Mouse (Mus musculus): ENCODE results near the gene Krt8. TPM values are rescaled to one million over a fixed set of nuclear protein-coding genes. Genes with fewer than 3 reads are reported as not detected.
"Not testable (repeated sequence)": the region's sequence is repeated elsewhere in the genome, so short reads cannot be mapped to it uniquely, and the experiment has no call there.

The Krt8 gene
- polyA plus RNA-seq, 1 experiment from 2014 or later: 45.6 TPM

GRCm38 (mm10) chr15:102006317-102006716 is 2.0 kb upstream of the Krt8 start:
- Histone ChIP-seq H3K9ac (no peak overlapping the region), H3K27me3 (peaks cover 57% of the 10 kb centered on the region), H3K27ac (no peak overlapping the region), H3K4me1 (peaks cover 18% of the 10 kb centered on the region; the same call in 1 of the 2 replicates), H3K36me3 (no peaks in the 10 kb centered on the region), H3K4me2 (replicated peaks) (no peak overlapping the region), H3K9me3 (no peaks in the 10 kb centered on the region), H3K4me3 (no peak overlapping the region)
- no peak for ATAC-seq (ENCODE audit: insufficient number of reproducible peaks, insufficient read depth, low FRiP score, low TSS enrichment)
- WGBS: 16% methylated on average over 11 of the region's 11 CpGs

GRCm38 (mm10) chr15:102005290-102005689 is 1.0 kb upstream of the Krt8 start:
- no peak for ATAC-seq (ENCODE audit: insufficient number of reproducible peaks, insufficient read depth, low FRiP score, low TSS enrichment)
- WGBS: 39% methylated on average over 4 of the region's 4 CpGs
- H3K27ac ChIP-seq: no peak overlapping the region
- H3K9ac ChIP-seq: no peak overlapping the region
- H3K36me3 ChIP-seq: no peaks in the 10 kb centered on the region
- H3K27me3 ChIP-seq: peaks cover 60% of the 10 kb centered on the region
- no peak overlapping the region for H3K4me3 ChIP-seq
- peaks cover 18% of the 10 kb centered on the region; the same call in 1 of the 2 replicates for H3K4me1 ChIP-seq
- no peaks in the 10 kb centered on the region for H3K9me3 ChIP-seq
- H3K4me2 ChIP-seq (replicated peaks): no peak overlapping the region

- H3K36me3 ChIP-seq: no peaks in the 10 kb centered on the region
- peak overlapping the region; percentile 28 for H3K4me3 ChIP-seq
- peaks cover 60% of the 10 kb centered on the region for H3K27me3 ChIP-seq
- peaks cover 18% of the 10 kb centered on the region; the same call in 1 of the 2 replicates for H3K4me1 ChIP-seq
- peak overlapping the region; percentile 45 for H3K4me2 ChIP-seq (replicated peaks)
- no peak overlapping the region; the same call in 1 of the 2 replicates for H3K27ac ChIP-seq
- WGBS: 12% methylated on average over 12 of the region's 12 CpGs
- ATAC-seq (ENCODE audit: insufficient number of reproducible peaks, insufficient read depth, low FRiP score, low TSS enrichment): no peak
- H3K9ac ChIP-seq: peak overlapping the region; percentile 44; the same call in 1 of the 2 replicates
- H3K9me3 ChIP-seq: no peaks in the 10 kb centered on the region
These were observed 766 bp downstream of the Krt8 start for GRCm38 (mm10) chr15:102003516-102003915.

- Histone ChIP-seq H3K4me3 (peak overlapping the region; percentile 28), H3K9me3 (no peaks in the 10 kb centered on the region), H3K9ac (peak overlapping the region; percentile 44), H3K4me2 (replicated peaks) (peak overlapping the region; percentile 45), H3K27me3 (peaks cover 64% of the 10 kb centered on the region), H3K36me3 (no peaks in the 10 kb centered on the region), H3K4me1 (peaks cover 18% of the 10 kb centered on the region; the same call in 1 of the 2 replicates), H3K27ac (no peak overlapping the region; the same call in 1 of the 2 replicates)
- ATAC-seq (ENCODE audit: insufficient number of reproducible peaks, insufficient read depth, low FRiP score, low TSS enrichment): no peak
- 3% methylated on average over 34 of the region's 34 CpGs for WGBS
These were observed 1.4 kb downstream of the Krt8 start for GRCm38 (mm10) chr15:102002646-102003488.

GRCm38 (mm10) chr15:101999676-102000335 is 4.5 kb downstream of the Krt8 start:
- peaks cover 5% of the 10 kb centered on the region; the same call in 1 of the 2 replicates for H3K9me3 ChIP-seq
- no peak overlapping the region for H3K4me3 ChIP-seq
- H3K4me2 ChIP-seq (replicated peaks): no peak overlapping the region
- WGBS: 85% methylated on average over 11 of the region's 11 CpGs
- no peaks in the 10 kb centered on the region for H3K36me3 ChIP-seq
- peaks cover 11% of the 10 kb centered on the region; the same call in 1 of the 2 replicates for H3K4me1 ChIP-seq
- ATAC-seq (ENCODE audit: insufficient number of reproducible peaks, insufficient read depth, low FRiP score, low TSS enrichment): no peak
- H3K27ac ChIP-seq: no peak overlapping the region
- no peak overlapping the region for H3K9ac ChIP-seq
- peaks cover 41% of the 10 kb centered on the region for H3K27me3 ChIP-seq

GRCm38 (mm10) chr15:101999156-101999555 is 5.1 kb downstream of the Krt8 start:
- no peak overlapping the region for H3K4me2 ChIP-seq (replicated peaks)
- peaks cover 5% of the 10 kb centered on the region; the same call in 1 of the 2 replicates for H3K9me3 ChIP-seq
- H3K27ac ChIP-seq: no peak overlapping the region
- H3K4me3 ChIP-seq: no peak overlapping the region
- H3K4me1 ChIP-seq: peaks cover 9% of the 10 kb centered on the region; the same call in 1 of the 2 replicates
- H3K27me3 ChIP-seq: peaks cover 35% of the 10 kb centered on the region
- no peaks in the 10 kb centered on the region for H3K36me3 ChIP-seq
- no peak overlapping the region for H3K9ac ChIP-seq
- 87% methylated on average over 11 of the region's 11 CpGs for WGBS
- ATAC-seq (ENCODE audit: insufficient number of reproducible peaks, insufficient read depth, low FRiP score, low TSS enrichment): no peak

- not testable (repeated sequence) for H3K27me3 ChIP-seq; H3K9ac ChIP-seq; H3K36me3 ChIP-seq; H3K4me3 ChIP-seq; H3K4me2 ChIP-seq (replicated peaks); H3K27ac ChIP-seq; H3K4me1 ChIP-seq; ATAC-seq (ENCODE audit: insufficient number of reproducible peaks, insufficient read depth, low FRiP score, low TSS enrichment); H3K9me3 ChIP-seq
- WGBS: 76% methylated on average over 11 of the region's 11 CpGs
These were observed 7.7 kb downstream of the Krt8 start for GRCm38 (mm10) chr15:101996450-101997078.

GRCm38 (mm10) chr15:101995484-101996236 is 8.6 kb downstream of the Krt8 start:
- Histone ChIP-seq H3K4me3 (no peak overlapping the region), H3K9me3 (peaks cover 5% of the 10 kb centered on the region; the same call in 1 of the 2 replicates), H3K36me3 (no peaks in the 10 kb centered on the region), H3K4me1 (no peaks in the 10 kb centered on the region), H3K27ac (no peak overlapping the region), H3K4me2 (replicated peaks) (no peak overlapping the region), H3K9ac (no peak overlapping the region), H3K27me3 (0 out of 2 replicates have a peak, but pooled peaks cover 4% of the 10 kb centered on the region)
- no peak for ATAC-seq (ENCODE audit: insufficient number of reproducible peaks, insufficient read depth, low FRiP score, low TSS enrichment)
- WGBS: 87% methylated on average over 4 of the region's 4 CpGs

- H3K4me1 ChIP-seq: no peaks in the 10 kb centered on the region
- no peak for ATAC-seq (ENCODE audit: insufficient number of reproducible peaks, insufficient read depth, low FRiP score, low TSS enrichment)
- 88% methylated on average over 6 of the region's 6 CpGs for WGBS
These were observed 9.9 kb downstream of the Krt8 start for GRCm38 (mm10) chr15:101994365-101994764.

GRCm38 (mm10) chr15:101990946-101991345 is 13.3 kb downstream of the Krt8 start:
- no peaks in the 10 kb centered on the region for H3K27me3 ChIP-seq
- ATAC-seq (ENCODE audit: insufficient number of reproducible peaks, insufficient read depth, low FRiP score, low TSS enrichment): no peak
- H3K27ac ChIP-seq: no peak overlapping the region
- H3K9me3 ChIP-seq: peaks cover 5% of the 10 kb centered on the region; the same call in 1 of the 2 replicates
- H3K36me3 ChIP-seq: no peaks in the 10 kb centered on the region
- H3K4me2 ChIP-seq (replicated peaks): no peak overlapping the region
- no peak overlapping the region for H3K9ac ChIP-seq
- peaks cover 5% of the 10 kb centered on the region for H3K4me1 ChIP-seq
- 88% methylated on average over 6 of the region's 6 CpGs for WGBS
- no peak overlapping the region for H3K4me3 ChIP-seq

More at GRCm38 (mm10) chr15:101994365-101994764, 9.9 kb downstream of the Krt8 start:
- H3K27ac ChIP-seq: no peak overlapping the region
- no peak overlapping the region for H3K4me2 ChIP-seq (replicated peaks)
- H3K4me3 ChIP-seq: no peak overlapping the region
- no peaks in the 10 kb centered on the region for H3K36me3 ChIP-seq
- H3K9ac ChIP-seq: no peak overlapping the region
- 0 out of 2 replicates have a peak, but pooled peaks cover 4% of the 10 kb centered on the region for H3K27me3 ChIP-seq
- peaks cover 5% of the 10 kb centered on the region; the same call in 1 of the 2 replicates for H3K9me3 ChIP-seq

GRCm38 (mm10) chr15:101988714-101989113 is 15.6 kb downstream of the Krt8 start:
- no peak overlapping the region for H3K4me3 ChIP-seq
- H3K9ac ChIP-seq: no peak overlapping the region
- no peaks in the 10 kb centered on the region for H3K36me3 ChIP-seq
- no peak for ATAC-seq (ENCODE audit: insufficient number of reproducible peaks, insufficient read depth, low FRiP score, low TSS enrichment)
- H3K4me1 ChIP-seq: peaks cover 5% of the 10 kb centered on the region
- WGBS: 65% methylated on average over 8 of the region's 8 CpGs
- H3K27me3 ChIP-seq: no peaks in the 10 kb centered on the region
- H3K9me3 ChIP-seq: no peaks in the 10 kb centered on the region
- no peak overlapping the region for H3K4me2 ChIP-seq (replicated peaks)
- no peak overlapping the region for H3K27ac ChIP-seq
